Mouse (Mus musculus) E14TG2a.4 (cell line): ENCODE data around the gene Espn.

Experiments
- CTCF ChIP-seq: conservative IDR thresholded peaks from 2 replicates; pipeline ENCODE4 v1.5.1; 2014; ENCODE audit warnings: low read length
- NANOG ChIP-seq: IDR thresholded peaks from 2 replicates; pipeline ENCODE4 v1.6.1; 2014; ENCODE audit warnings: borderline replicate concordance, low read length, mixed read lengths
- POU5F1 ChIP-seq: IDR thresholded peaks from 2 replicates; pipeline ENCODE4 v1.6.1; 2014; ENCODE audit warnings: low read length, borderline replicate concordance

GRCm38 (mm10) chr4:152120311-152121182, 31.6 kb downstream of the Espn start:
- TF ChIP-seq POU5F1 (no peak), CTCF (no peak), NANOG (no peak)
